Mouse (Mus musculus) liver, adult 2 months (tissue): ENCODE data around the gene Lrrtm4. TPM values are rescaled to one million over a fixed set of nuclear protein-coding genes. Genes with fewer than 3 reads are reported as not detected.

Experiments
- DNase-seq: peaks from one replicate; pipeline ENCODE4 v3.0.0-alpha.2; 2011; ENCODE audit warnings: low read depth, low spot score; ENCODE audit errors: extremely low read depth
- H3K27ac ChIP-seq: fragments of 200-500 bp; replicated peaks from 2 replicates; pipeline ENCODE4 v1.5.1; 2012; ENCODE audit warnings: low read depth, mild to moderate bottlenecking, control low read depth, inconsistent platforms, low read length; ENCODE audit not compliant: insufficient read depth
- H3K27me3 ChIP-seq: fragments of 200-500 bp; 2 replicates; pipeline ENCODE4 v1.6.1; 2012; ENCODE audit warnings: mild to moderate bottlenecking, moderate library complexity, low read length, inconsistent platforms; ENCODE audit not compliant: control insufficient read depth, insufficient read depth
- H3K36me3 ChIP-seq: fragments of 200-500 bp; 2 replicates; pipeline ENCODE4 v1.6.1; 2012; ENCODE audit warnings: low read length, inconsistent platforms; ENCODE audit not compliant: control insufficient read depth, insufficient read depth
- H3K4me1 ChIP-seq: fragments of 200-500 bp; 2 replicates; pipeline ENCODE4 v1.6.1; 2011; ENCODE audit warnings: low read length; ENCODE audit not compliant: control insufficient read depth, insufficient read depth
- H3K4me3 ChIP-seq: fragments of 200-500 bp; 2 replicates; pipeline ENCODE4 v1.5.1; 2011; ENCODE audit warnings: low read depth, mild to moderate bottlenecking, control low read depth, low read length, moderate library complexity; ENCODE audit not compliant: insufficient read depth
- H3K79me2 ChIP-seq: fragments of 200-500 bp; 2 replicates; pipeline ENCODE4 v1.6.1; 2012; ENCODE audit warnings: inconsistent platforms, mild to moderate bottlenecking, low read length, moderate library complexity; ENCODE audit not compliant: control insufficient read depth, insufficient read depth
- H3K9ac ChIP-seq: fragments of 200-500 bp; 2 replicates; pipeline ENCODE4 v1.6.1; 2012; ENCODE audit warnings: low read depth, mild to moderate bottlenecking, control low read depth, inconsistent platforms, low read length
- CTCF ChIP-seq: fragments of 200-500 bp; IDR thresholded peaks from 2 replicates; pipeline ENCODE4 v1.5.1; 2011; ENCODE audit warnings: low read depth, low read length, control low read depth
- POLR2A ChIP-seq: fragments of 200-500 bp; IDR thresholded peaks from 2 replicates; pipeline ENCODE4 v1.6.1; 2011; ENCODE audit warnings: low read length, control low read depth; ENCODE audit not compliant: insufficient read depth; ENCODE audit errors: extremely low read depth
- WGBS: fragments of 180-500 bp; shearing (Covaris S2); methylation state at CpG from one replicate; pipeline ENCODE4 v1.1.7; 2018; 5-methylcytosine and 5-hydroxymethylcytosine counted together
- polyA plus RNA-seq: library from polyadenylated mRNA; depleted of rRNA; stranded (reverse); fragments of >200 nt; gene quantifications from 2 replicates; pipeline ENCODE4 v1.2.3, GENCODE M21; 2012
- total RNA-seq: library from RNA; depleted of rRNA; stranded (reverse); fragments of >200 nt; gene quantifications from 2 replicates; pipeline ENCODE4 v1.2.3, GENCODE M21; 2014

Lrrtm4 gene
- total and polyA plus RNA-seq, 2 experiments, result not detected

DNA sequence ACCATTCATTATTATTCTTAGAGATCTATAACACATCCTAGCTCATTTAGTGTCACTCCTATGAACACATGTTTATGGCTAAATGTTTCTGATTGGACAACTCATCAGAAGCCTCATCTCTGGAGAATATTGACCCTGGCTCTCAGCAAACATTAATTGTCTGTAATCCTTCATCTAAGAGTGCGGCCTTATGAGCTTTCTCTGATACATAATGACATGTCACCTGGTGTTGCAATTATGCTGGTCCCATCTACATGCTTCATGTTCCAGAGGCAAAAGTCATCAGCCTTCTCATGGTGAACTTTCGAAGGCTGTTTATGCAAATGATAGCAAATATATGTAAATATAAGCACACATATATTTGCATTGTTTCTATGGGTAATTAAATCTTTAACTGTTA lies 163.7 kb downstream of the Lrrtm4 start:
- Histone ChIP-seq H3K4me1 (no peaks in the 10 kb centered on the region), H3K9ac (no peak overlapping the region), H3K36me3 (no peaks in the 10 kb centered on the region), H3K27ac (no peak overlapping the region), H3K4me3 (no peak overlapping the region), H3K27me3 (no peaks in the 10 kb centered on the region), H3K79me2 (no peaks in the 10 kb centered on the region)
- no peak for DNase-seq
- WGBS, result 85% methylated on average over 2 of the region's 2 CpGs
- TF ChIP-seq POLR2A, result no peak
- no peak for TF ChIP-seq CTCF

DNA sequence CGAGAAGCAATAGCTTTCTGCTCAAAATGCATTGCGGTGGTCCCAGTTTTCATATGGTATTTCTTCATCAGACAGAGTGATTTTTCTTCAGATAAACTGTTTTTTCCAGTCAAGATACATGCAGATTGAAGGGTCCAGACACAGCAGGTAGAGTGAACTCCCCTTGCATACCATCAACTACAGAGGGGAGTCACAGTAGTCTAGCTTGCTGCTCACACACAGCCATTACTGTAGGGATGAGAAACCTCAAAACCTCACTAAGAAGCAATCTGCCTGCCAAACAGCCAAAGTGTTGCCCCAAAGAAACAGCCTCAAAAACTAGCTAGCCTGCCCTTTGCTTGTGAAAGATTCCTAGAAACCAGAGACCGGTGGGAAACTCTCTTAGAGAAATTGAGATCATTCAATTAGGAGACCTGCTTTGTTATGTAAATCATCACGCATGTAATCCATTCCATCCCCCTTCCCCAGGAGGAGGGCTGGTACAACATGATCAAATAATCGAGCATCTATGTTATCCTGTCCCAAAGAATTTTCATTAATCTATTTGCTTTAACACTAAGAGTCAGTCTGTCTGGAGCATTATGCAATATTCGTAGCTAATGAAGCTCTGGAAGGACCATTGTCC lies 166.9 kb downstream of the Lrrtm4 start:
- TF ChIP-seq POLR2A (no peak), CTCF (no peak)
- DNase-seq, result no peak
- WGBS, result 74% methylated on average over 6 of the region's 6 CpGs
- Histone ChIP-seq H3K4me1 (no peaks in the 10 kb centered on the region), H3K4me3 (no peak overlapping the region), H3K79me2 (no peaks in the 10 kb centered on the region), H3K27ac (no peak overlapping the region), H3K9ac (no peak overlapping the region), H3K36me3 (no peaks in the 10 kb centered on the region), H3K27me3 (no peaks in the 10 kb centered on the region)

DNA sequence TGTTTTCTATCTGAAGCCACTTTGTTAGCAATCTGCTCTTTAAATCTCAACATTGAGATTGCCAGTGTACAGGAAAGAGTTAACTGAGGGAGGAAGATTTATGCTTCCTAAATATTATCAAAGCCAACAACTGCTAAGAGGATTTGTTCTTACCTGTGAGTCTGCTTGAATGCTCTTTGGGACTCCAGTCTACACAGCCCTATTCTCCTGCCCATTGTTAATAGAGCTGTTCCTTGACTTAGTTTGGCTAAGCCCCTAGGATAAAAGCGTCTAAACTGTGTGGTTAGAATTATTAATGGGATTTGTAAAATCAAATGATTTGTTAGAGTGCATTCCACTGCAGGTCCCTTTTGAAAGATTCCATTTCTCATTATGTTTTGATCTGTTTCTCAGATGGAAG lies 168.1 kb downstream of the Lrrtm4 start:
- Histone ChIP-seq H3K36me3 (no peaks in the 10 kb centered on the region), H3K4me1 (no peaks in the 10 kb centered on the region), H3K79me2 (no peaks in the 10 kb centered on the region), H3K4me3 (no peak overlapping the region), H3K27me3 (no peaks in the 10 kb centered on the region), H3K27ac (no peak overlapping the region), H3K9ac (no peak overlapping the region)
- TF ChIP-seq CTCF, result no peak
- no peak for TF ChIP-seq POLR2A
- WGBS, result 58% methylated on average over 1 of the region's 1 CpGs
- no peak for DNase-seq

DNA sequence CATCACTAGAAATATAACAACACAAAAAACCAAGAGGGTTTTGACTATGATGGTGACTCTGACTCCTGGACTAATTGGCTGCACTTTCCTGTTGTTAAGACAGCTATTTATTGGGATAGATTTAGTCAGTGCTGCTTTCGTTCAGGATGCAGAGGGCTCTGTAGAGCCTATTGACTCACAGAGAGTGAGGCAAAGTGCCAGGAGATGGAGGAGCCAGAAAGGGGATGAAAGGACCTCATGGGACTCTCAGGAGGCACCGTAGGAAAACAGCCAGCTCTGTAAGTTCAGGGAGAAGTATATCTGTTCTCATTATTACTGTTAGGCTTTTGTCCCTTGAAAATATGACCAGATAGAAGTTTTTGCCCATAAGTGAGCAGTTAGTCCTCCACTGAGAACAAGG lies 190.8 kb downstream of the Lrrtm4 start:
- no peak overlapping the region for H3K9ac ChIP-seq
- WGBS, result 66% methylated on average over 2 of the region's 2 CpGs
- no peak overlapping the region for H3K27ac ChIP-seq
- no peaks in the 10 kb centered on the region for H3K4me1 ChIP-seq
- no peak overlapping the region for H3K4me3 ChIP-seq
- no peaks in the 10 kb centered on the region for H3K36me3 ChIP-seq
- no peak for DNase-seq
- no peaks in the 10 kb centered on the region for H3K79me2 ChIP-seq
- TF ChIP-seq CTCF, result no peak
- no peak for TF ChIP-seq POLR2A
- no peaks in the 10 kb centered on the region for H3K27me3 ChIP-seq

DNA sequence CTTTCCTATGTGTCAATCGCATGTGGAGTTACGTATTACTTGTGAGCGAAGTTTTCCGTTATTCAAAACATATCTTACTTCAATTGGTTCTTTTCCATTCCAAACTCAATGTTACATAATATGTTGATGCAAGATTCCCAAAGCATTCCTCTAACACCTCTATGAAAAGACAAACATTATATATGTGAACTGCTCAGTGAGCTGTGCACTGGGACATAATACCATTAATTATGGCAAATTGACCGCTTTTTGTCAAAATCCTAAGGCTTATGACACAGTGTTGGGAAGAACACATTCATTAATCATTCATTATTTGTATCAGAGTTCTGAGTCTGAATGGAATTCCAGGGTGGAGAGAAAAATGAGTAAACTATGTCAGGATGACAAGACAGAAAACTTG lies 191.6 kb downstream of the Lrrtm4 start:
- Histone ChIP-seq H3K4me1 (no peaks in the 10 kb centered on the region), H3K4me3 (no peak overlapping the region), H3K9ac (no peak overlapping the region), H3K27ac (no peak overlapping the region), H3K36me3 (no peaks in the 10 kb centered on the region), H3K79me2 (no peaks in the 10 kb centered on the region), H3K27me3 (no peaks in the 10 kb centered on the region)
- DNase-seq, result no peak
- TF ChIP-seq CTCF, result no peak
- no peak for TF ChIP-seq POLR2A
- 91% methylated on average over 5 of the region's 5 CpGs for WGBS

DNA sequence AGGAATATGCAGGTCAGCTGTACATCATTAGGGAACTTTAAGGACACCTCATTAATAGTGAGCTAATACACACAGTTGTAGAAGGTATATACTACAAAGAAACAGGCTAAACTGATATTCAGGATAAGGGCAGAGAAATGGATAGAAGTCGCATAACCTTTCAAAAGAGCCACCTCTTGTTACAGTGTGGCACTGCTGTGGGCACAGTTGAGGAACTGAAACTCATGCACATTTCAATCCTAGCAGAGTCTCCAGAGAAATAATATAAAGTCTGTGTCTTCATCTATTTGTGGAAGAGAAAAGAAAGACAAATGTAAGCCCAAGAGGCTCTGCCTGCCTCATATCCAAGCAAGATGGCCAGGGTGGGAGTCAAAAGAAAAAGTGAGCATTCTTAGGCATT lies 242.9 kb downstream of the Lrrtm4 start:
- no peak for DNase-seq
- Histone ChIP-seq H3K9ac (no peak overlapping the region), H3K4me1 (no peaks in the 10 kb centered on the region), H3K4me3 (no peak overlapping the region), H3K79me2 (no peaks in the 10 kb centered on the region), H3K36me3 (no peaks in the 10 kb centered on the region), H3K27me3 (no peaks in the 10 kb centered on the region), H3K27ac (no peak overlapping the region)
- TF ChIP-seq POLR2A (no peak), CTCF (no peak)
- WGBS, result 80% methylated on average over 1 of the region's 1 CpGs
